Mouse (Mus musculus) embryonic facial prominence, embryonic 12.5 days (tissue): ENCODE data around the gene Cdh13. TPM values are rescaled to one million over a fixed set of nuclear protein-coding genes. Genes with fewer than 3 reads are reported as not detected.

Experiments
- ATAC-seq: fragments of 200-750 bp; cut with Nextera tagmentation; 2 replicates; pipeline ENCODE4 v1.8.0; 2017; ENCODE audit not compliant: insufficient number of reproducible peaks, insufficient read depth, low FRiP score, low TSS enrichment
- H3K27ac ChIP-seq: fragments of 300-500 bp; sonication (generic); 2 replicates; pipeline ENCODE4 v1.5.1; 2016; ENCODE audit warnings: mild to moderate bottlenecking
- H3K27me3 ChIP-seq: fragments of 300-500 bp; sonication (generic); 2 replicates; pipeline ENCODE4 v1.6.1; 2016; ENCODE audit warnings: mild to moderate bottlenecking, moderate library complexity
- H3K36me3 ChIP-seq: fragments of 300-500 bp; sonication (generic); 2 replicates; pipeline ENCODE4 v1.6.1; 2016; ENCODE audit warnings: mild to moderate bottlenecking
- H3K4me1 ChIP-seq: fragments of 300-500 bp; sonication (generic); 2 replicates; pipeline ENCODE4 v1.6.1; 2016
- H3K4me2 ChIP-seq: fragments of 300-500 bp; sonication (generic); replicated peaks from 2 replicates; pipeline ENCODE4 v1.6.1; 2016; ENCODE audit warnings: mild to moderate bottlenecking, moderate library complexity
- H3K4me3 ChIP-seq: fragments of 300-500 bp; sonication (generic); 2 replicates; pipeline ENCODE4 v1.5.1; 2016; ENCODE audit warnings: mild to moderate bottlenecking
- H3K9ac ChIP-seq: fragments of 300-500 bp; sonication (generic); 2 replicates; pipeline ENCODE4 v1.6.1; 2016; ENCODE audit warnings: mild to moderate bottlenecking, moderate library complexity
- H3K9me3 ChIP-seq: fragments of 300-500 bp; sonication (generic); 2 replicates; pipeline ENCODE4 v1.6.1; 2016; ENCODE audit warnings: mild to moderate bottlenecking, moderate library complexity
- WGBS: fragments of 180-500 bp; shearing (Covaris S2); methylation state at CpG from one replicate; pipeline ENCODE4 v1.1.7; 2016; 5-methylcytosine and 5-hydroxymethylcytosine counted together
- polyA plus RNA-seq: library from polyadenylated mRNA; unstranded; fragments of >200 nt; fragmentation: Nextera tagmentation; extraction: Ambion mirVana; gene quantifications from 2 replicates; pipeline ENCODE4 v1.2.1, GENCODE M21; 2016

The Cdh13 gene
- polyA plus RNA-seq, 1 experiment from 2014 or later: 10.6 TPM

DNA sequence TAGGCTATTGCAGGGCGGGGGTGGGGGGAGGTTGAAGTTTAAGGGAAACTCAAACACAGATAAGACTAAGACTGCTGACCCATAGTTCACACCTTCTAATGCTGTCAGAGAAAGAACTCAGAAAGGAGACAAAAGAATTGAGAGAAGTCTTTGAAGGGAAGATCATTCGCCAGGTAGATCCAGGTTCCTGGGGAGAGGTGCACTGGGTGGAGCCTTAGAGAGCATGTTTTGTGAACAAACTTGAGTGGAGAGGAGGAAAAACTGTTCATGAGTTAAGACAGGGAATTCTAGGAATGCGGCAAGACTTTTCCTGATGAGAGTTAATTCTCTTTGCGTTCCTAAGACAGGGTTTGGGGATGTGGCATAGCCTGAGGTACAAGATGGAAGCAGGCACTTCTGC, 366.4 kb downstream of the Cdh13 start:
- Histone ChIP-seq H3K36me3 (no peaks in the 10 kb centered on the region), H3K27me3 (no peaks in the 10 kb centered on the region), H3K27ac (no peak overlapping the region), H3K9me3 (no peaks in the 10 kb centered on the region), H3K4me1 (peaks cover 8% of the 10 kb centered on the region), H3K4me2 (no peak overlapping the region), H3K4me3 (no peak overlapping the region), H3K9ac (no peak overlapping the region)
- no peak for ATAC-seq
- WGBS: 80% methylated on average over 4 of the region's 4 CpGs

- H3K27me3 ChIP-seq: no peaks in the 10 kb centered on the region
Measured at GRCm38 (mm10) chr8:118662001-118662829, 378.7 kb downstream of the Cdh13 start.

DNA sequence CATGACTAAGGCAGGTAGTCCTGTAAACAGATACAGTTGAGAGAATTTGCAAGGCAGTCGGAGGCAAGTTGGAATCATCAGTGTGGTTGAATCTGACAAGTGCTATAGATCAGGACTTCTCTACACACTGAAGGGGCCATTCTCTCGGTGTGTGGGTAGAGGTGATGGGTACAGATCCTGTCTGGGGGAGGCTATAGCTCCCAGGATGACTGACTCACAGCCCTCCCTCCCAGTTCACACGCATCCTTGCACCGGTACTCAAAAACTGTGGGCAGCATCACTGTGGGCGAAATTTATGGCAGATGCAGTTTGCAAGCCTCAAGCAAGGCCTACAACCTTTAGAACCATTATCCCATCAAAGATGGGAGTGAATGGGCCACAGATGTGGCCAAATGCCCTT, 381.5 kb downstream of the Cdh13 start:
- no peaks in the 10 kb centered on the region for H3K9me3 ChIP-seq
- no peak overlapping the region for H3K27ac ChIP-seq
- whole genome bisulfite sequencing: 86% methylated on average over 5 of the region's 5 CpGs
- no peaks in the 10 kb centered on the region for H3K4me1 ChIP-seq
- no peak overlapping the region for H3K4me3 ChIP-seq
- no peaks in the 10 kb centered on the region for H3K36me3 ChIP-seq
- no peaks in the 10 kb centered on the region for H3K27me3 ChIP-seq
- H3K9ac ChIP-seq: no peak overlapping the region
- H3K4me2 ChIP-seq: no peak overlapping the region
- no peak for ATAC-seq

More at GRCm38 (mm10) chr8:118662001-118662829, 378.7 kb downstream of the Cdh13 start:
- H3K9ac ChIP-seq: no peak overlapping the region
- WGBS: 64% methylated on average over 8 of the region's 8 CpGs
- H3K27ac ChIP-seq: no peak overlapping the region
- no peak overlapping the region for H3K4me2 ChIP-seq
- no peaks in the 10 kb centered on the region for H3K4me1 ChIP-seq
- ATAC-seq: no peak
- H3K9me3 ChIP-seq: no peaks in the 10 kb centered on the region
- H3K36me3 ChIP-seq: no peaks in the 10 kb centered on the region
- H3K4me3 ChIP-seq: no peak overlapping the region

- H3K36me3 ChIP-seq: no peaks in the 10 kb centered on the region
- no peak overlapping the region for H3K4me3 ChIP-seq
- H3K27ac ChIP-seq: no peak overlapping the region
- no peaks in the 10 kb centered on the region for H3K9me3 ChIP-seq
- ATAC-seq: no peak
- H3K4me1 ChIP-seq: no peaks in the 10 kb centered on the region
- H3K4me2 ChIP-seq: no peak overlapping the region
- 80% methylated on average over 4 of the region's 4 CpGs for WGBS
- no peaks in the 10 kb centered on the region; the same call in 1 of the 2 replicates for H3K27me3 ChIP-seq
- no peak overlapping the region for H3K9ac ChIP-seq
Measured at GRCm38 (mm10) chr8:118667736-118668135, 384.2 kb downstream of the Cdh13 start.

DNA sequence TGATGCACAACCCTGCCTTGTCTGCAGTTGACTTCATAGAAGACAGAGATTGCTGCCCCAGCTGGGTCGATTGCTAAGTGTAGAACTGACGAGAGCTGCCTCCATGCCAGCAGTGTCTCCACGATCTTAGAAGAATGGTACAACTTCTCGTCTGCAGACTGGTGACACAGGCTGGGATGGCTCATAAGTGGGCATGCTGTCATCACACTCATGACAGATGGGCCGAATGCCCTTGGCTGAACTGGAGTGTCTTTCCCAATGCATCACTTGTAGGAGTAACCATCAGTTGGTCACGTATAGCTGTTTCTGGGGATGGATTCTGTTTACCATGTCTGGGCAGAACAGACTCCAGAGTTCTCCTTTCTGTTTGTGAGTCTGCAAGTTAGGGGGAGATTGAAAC, 392.7 kb downstream of the Cdh13 start:
- Histone ChIP-seq H3K4me1 (no peaks in the 10 kb centered on the region), H3K4me2 (no peak overlapping the region), H3K27ac (no peak overlapping the region), H3K27me3 (no peaks in the 10 kb centered on the region; the same call in 1 of the 2 replicates), H3K9ac (no peak overlapping the region), H3K4me3 (no peak overlapping the region), H3K36me3 (no peaks in the 10 kb centered on the region), H3K9me3 (no peaks in the 10 kb centered on the region)
- ATAC-seq: no peak
- 84% methylated on average over 6 of the region's 6 CpGs for WGBS

- Histone ChIP-seq H3K4me1 (no peaks in the 10 kb centered on the region), H3K4me3 (no peak overlapping the region), H3K27ac (no peak overlapping the region), H3K9me3 (no peaks in the 10 kb centered on the region), H3K4me2 (no peak overlapping the region), H3K9ac (no peak overlapping the region), H3K27me3 (no peaks in the 10 kb centered on the region), H3K36me3 (no peaks in the 10 kb centered on the region)
- ATAC-seq: no peak
- WGBS: 65% methylated on average over 9 of the region's 9 CpGs
Measured at GRCm38 (mm10) chr8:118679347-118679746, 395.8 kb downstream of the Cdh13 start.

DNA sequence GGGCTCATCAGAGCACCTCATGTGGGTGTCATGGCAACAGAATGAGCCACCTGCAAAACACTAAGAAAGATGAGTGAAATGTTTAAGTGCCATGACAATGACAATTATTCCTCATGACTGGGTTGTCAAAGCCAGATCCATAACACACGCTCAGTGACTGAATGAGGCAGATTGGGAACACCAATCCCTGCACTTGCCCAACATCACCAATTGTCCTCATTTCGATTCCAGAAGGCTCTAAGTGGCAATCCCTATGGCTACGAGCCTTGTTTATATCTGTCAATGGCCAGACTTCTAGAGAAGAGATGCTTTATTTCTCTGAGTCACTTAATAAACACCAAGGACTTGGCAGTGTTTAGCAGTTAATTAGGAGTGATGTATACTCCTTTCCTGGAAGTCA, 399.9 kb downstream of the Cdh13 start:
- WGBS: 79% methylated on average over 3 of the region's 3 CpGs

DNA sequence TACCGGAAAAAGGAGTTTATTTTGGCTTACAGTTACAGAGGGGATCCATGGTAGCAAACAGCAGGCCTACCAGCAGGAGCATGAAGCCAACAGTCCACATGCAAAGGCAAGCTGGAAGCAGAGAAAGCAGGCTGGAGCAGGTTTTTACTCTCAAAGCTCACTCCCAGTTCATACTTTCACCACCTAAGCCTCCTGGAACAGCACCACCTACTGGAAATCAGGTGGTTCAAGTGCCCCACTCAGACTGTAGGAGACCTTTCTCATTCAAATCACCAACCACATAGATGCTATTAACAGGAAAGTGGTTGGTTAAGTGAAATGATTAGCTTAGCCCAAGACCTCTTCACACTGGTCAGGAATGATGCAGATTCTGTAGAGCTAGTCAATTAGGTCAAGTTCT, 402.3 kb downstream of the Cdh13 start:
- no peak overlapping the region for H3K9ac ChIP-seq
- 88% methylated on average over 1 of the region's 1 CpGs for WGBS
- H3K4me1 ChIP-seq: no peaks in the 10 kb centered on the region
- no peaks in the 10 kb centered on the region; the same call in 1 of the 2 replicates for H3K27me3 ChIP-seq
- no peak overlapping the region for H3K27ac ChIP-seq
- H3K36me3 ChIP-seq: no peaks in the 10 kb centered on the region
- ATAC-seq: no peak
- H3K9me3 ChIP-seq: no peaks in the 10 kb centered on the region
- no peak overlapping the region for H3K4me2 ChIP-seq
- no peak overlapping the region for H3K4me3 ChIP-seq

More for the DNA sequence above, 399.9 kb downstream of the Cdh13 start:
- H3K9ac ChIP-seq: no peak overlapping the region
- H3K27me3 ChIP-seq: no peaks in the 10 kb centered on the region
- no peak overlapping the region for H3K27ac ChIP-seq
- H3K4me2 ChIP-seq: no peak overlapping the region
- no peak overlapping the region for H3K4me3 ChIP-seq
- H3K36me3 ChIP-seq: no peaks in the 10 kb centered on the region
- H3K4me1 ChIP-seq: no peaks in the 10 kb centered on the region
- no peak for ATAC-seq
- no peaks in the 10 kb centered on the region for H3K9me3 ChIP-seq

- Histone ChIP-seq H3K9me3 (no peaks in the 10 kb centered on the region), H3K4me3 (no peak overlapping the region), H3K4me1 (no peaks in the 10 kb centered on the region), H3K27ac (no peak overlapping the region), H3K36me3 (no peaks in the 10 kb centered on the region), H3K9ac (no peak overlapping the region), H3K27me3 (no peaks in the 10 kb centered on the region; the same call in 1 of the 2 replicates), H3K4me2 (no peak overlapping the region)
- WGBS: 64% methylated on average over 1 of the region's 1 CpGs
- no peak for ATAC-seq
Measured at GRCm38 (mm10) chr8:118689849-118690248, 406.3 kb downstream of the Cdh13 start.

- H3K9ac ChIP-seq: no peak overlapping the region
- no peaks in the 10 kb centered on the region for H3K27me3 ChIP-seq
- no peaks in the 10 kb centered on the region for H3K36me3 ChIP-seq
- H3K27ac ChIP-seq: no peak overlapping the region
- no peak overlapping the region for H3K4me3 ChIP-seq
- 89% methylated on average over 22 of the region's 22 CpGs for WGBS
- ATAC-seq: no peak
- no peaks in the 10 kb centered on the region for H3K9me3 ChIP-seq
- no peak overlapping the region for H3K4me2 ChIP-seq
- H3K4me1 ChIP-seq: no peaks in the 10 kb centered on the region
Measured at GRCm38 (mm10) chr8:118701312-118701880, 417.9 kb downstream of the Cdh13 start.

DNA sequence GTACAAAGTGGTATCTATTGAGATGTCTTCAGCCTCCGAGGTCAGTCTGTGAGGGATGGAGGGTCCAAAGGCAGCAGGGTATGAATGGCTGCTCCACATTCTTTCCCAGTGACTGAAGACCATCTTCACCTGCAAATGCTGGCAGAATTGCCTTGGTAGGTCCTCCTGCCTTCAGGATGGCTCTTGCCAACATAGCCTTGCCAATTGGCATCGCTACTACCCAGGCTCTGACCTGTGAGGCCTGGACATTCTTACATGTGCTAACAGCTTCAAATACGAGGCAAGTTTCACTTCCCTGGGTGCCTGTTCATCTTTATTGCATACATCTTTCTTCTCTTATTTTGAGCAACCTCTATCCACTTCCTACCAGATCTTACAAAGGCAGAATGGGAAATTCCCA, 425.8 kb downstream of the Cdh13 start:
- WGBS: 83% methylated on average over 3 of the region's 3 CpGs
- Histone ChIP-seq H3K4me3 (no peak overlapping the region), H3K27ac (no peak overlapping the region), H3K4me2 (no peak overlapping the region), H3K4me1 (no peaks in the 10 kb centered on the region), H3K9ac (no peak overlapping the region), H3K27me3 (no peaks in the 10 kb centered on the region), H3K36me3 (no peaks in the 10 kb centered on the region), H3K9me3 (no peaks in the 10 kb centered on the region)
- ATAC-seq: no peak

DNA sequence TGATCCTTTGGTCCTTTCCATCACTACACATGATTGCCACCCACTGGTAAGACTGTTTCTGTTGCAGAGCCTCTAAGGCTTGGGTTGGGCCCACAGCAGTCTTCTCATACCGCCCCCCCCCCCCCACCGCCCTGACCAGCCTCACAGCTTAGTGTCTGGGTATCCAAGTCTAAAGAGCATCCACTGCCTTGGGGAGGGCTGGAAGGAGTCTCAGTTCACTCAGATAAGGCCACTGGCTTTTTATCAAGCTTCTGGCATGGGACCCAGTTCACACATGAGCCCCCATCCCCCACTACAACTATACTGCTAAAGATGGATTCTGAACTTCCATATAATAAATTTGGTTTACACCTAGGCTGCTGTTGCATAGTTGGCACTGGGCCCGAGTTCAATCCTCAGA, 428.1 kb downstream of the Cdh13 start:
- H3K4me1 ChIP-seq: no peaks in the 10 kb centered on the region
- no peak overlapping the region for H3K9ac ChIP-seq
- H3K27ac ChIP-seq: no peak overlapping the region
- WGBS: 77% methylated on average over 3 of the region's 3 CpGs
- ATAC-seq: no peak
- no peaks in the 10 kb centered on the region for H3K27me3 ChIP-seq
- H3K4me3 ChIP-seq: no peak overlapping the region
- no peaks in the 10 kb centered on the region for H3K9me3 ChIP-seq
- H3K4me2 ChIP-seq: no peak overlapping the region
- H3K36me3 ChIP-seq: no peaks in the 10 kb centered on the region
